Mouse (Mus musculus) limb, embryonic 13.5 days (tissue): Measurements from ENCODE around the gene Bbs1. TPM values are rescaled to one million over a fixed set of nuclear protein-coding genes. Genes with fewer than 3 reads are reported as not detected.

Source experiments
- ATAC-seq: fragments of 200-750 bp; cut with Nextera tagmentation; 2 replicates; pipeline ENCODE4 v1.8.0; 2017; ENCODE audit warnings: low read depth, moderate number of reproducible peaks, moderate TSS enrichment; ENCODE audit not compliant: low FRiP score
- H3K27ac ChIP-seq: fragments of 300-500 bp; sonication (generic); 2 replicates; pipeline ENCODE4 v1.5.1; 2015; ENCODE audit warnings: inconsistent platforms, mild to moderate bottlenecking, moderate library complexity
- H3K27me3 ChIP-seq: fragments of 300-500 bp; sonication (generic); 2 replicates; pipeline ENCODE4 v1.6.1; 2015; ENCODE audit warnings: mild to moderate bottlenecking, inconsistent platforms
- H3K36me3 ChIP-seq: fragments of 300-500 bp; sonication (generic); 2 replicates; pipeline ENCODE4 v1.6.1; 2015; ENCODE audit warnings: inconsistent platforms, mild to moderate bottlenecking, moderate library complexity
- H3K4me1 ChIP-seq: fragments of 300-500 bp; sonication (generic); 2 replicates; pipeline ENCODE4 v1.6.1; 2015; ENCODE audit warnings: inconsistent platforms
- H3K4me2 ChIP-seq: fragments of 300-500 bp; sonication (generic); replicated peaks from 2 replicates; pipeline ENCODE4 v1.6.1; 2015; ENCODE audit warnings: inconsistent platforms, mild to moderate bottlenecking, moderate library complexity
- H3K4me3 ChIP-seq: fragments of 300-500 bp; sonication (generic); 2 replicates; pipeline ENCODE4 v1.5.1; 2015; ENCODE audit warnings: moderate library complexity, mild to moderate bottlenecking, inconsistent platforms
- H3K9ac ChIP-seq: fragments of 300-500 bp; sonication (generic); 2 replicates; pipeline ENCODE4 v1.6.1; 2015; ENCODE audit warnings: mild to moderate bottlenecking, inconsistent platforms
- H3K9me3 ChIP-seq: fragments of 300-500 bp; sonication (generic); 2 replicates; pipeline ENCODE4 v1.6.1; 2016; ENCODE audit warnings: inconsistent platforms
- WGBS: fragments of 180-500 bp; shearing (Covaris S2); methylation state at CpG from one replicate; pipeline ENCODE4 v1.1.7; 2015; 5-methylcytosine and 5-hydroxymethylcytosine counted together
- polyA plus RNA-seq: library from polyadenylated mRNA; unstranded; fragments of >200 nt; fragmentation: Nextera tagmentation; extraction: Ambion mirVana; gene quantifications from 2 replicates; pipeline ENCODE4 v1.2.1, GENCODE M21; 2015

Gene Bbs1
- polyA plus RNA-seq, 1 experiment from 2014 or later: 3.5 TPM

DNA sequence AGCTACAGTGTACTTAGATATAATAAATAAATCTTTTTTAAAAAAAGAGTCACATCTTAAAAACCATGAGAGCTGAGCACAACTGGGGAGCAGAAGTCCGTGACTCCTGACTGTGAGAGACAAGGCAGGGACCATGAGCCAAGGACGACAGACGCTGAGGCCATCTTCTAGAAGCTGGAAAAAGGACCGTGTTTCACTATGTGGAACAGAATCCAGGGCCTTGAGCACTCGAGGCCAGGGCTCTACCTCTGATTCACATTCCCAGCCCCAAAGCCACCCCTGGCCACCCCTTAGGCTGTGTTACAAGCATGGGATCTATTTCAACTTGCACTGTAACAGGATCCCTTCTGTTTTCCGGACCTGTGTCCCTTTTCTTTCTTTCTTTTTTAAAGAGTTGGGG, 13.2 kb upstream of the Bbs1 start:
- ATAC-seq: no peak
- H3K27ac ChIP-seq: no peak overlapping the region
- H3K4me1 ChIP-seq: no peaks in the 10 kb centered on the region
- peaks cover 99% of the 10 kb centered on the region for H3K36me3 ChIP-seq
- no peak overlapping the region for H3K4me3 ChIP-seq
- 85% methylated on average over 6 of the region's 6 CpGs for WGBS
- H3K4me2 ChIP-seq: no peak overlapping the region
- no peak overlapping the region for H3K9ac ChIP-seq
- no peaks in the 10 kb centered on the region for H3K9me3 ChIP-seq
- H3K27me3 ChIP-seq: no peaks in the 10 kb centered on the region

DNA sequence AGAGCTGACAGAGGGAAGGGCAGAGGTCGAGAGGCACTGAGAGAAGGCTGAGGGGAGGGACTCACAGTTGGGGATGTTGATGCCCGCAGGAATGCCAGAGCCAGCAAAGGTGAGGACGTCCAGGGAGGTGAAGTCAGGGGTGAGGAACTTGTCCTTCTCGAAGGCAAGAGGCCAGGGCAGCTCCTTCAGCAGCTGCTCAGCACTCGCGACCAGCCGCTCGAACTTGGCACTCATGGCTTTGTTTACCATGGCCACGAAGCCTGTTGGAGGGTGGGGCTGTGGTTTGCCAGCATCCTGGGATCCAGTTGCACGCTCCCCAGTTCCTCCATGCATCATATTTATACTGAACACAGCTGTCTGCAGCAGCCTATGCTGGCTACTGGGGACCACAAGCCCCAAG, 10.4 kb upstream of the Bbs1 start:
- no peak overlapping the region for H3K4me2 ChIP-seq
- H3K9me3 ChIP-seq: no peaks in the 10 kb centered on the region
- no peaks in the 10 kb centered on the region for H3K4me1 ChIP-seq
- no peak for ATAC-seq
- H3K36me3 ChIP-seq: peaks cover 98% of the 10 kb centered on the region
- H3K27ac ChIP-seq: no peak overlapping the region
- 83% methylated on average over 10 of the region's 10 CpGs for WGBS
- peak overlapping the region; percentile 8; the same call in 1 of the 2 replicates for H3K9ac ChIP-seq
- H3K4me3 ChIP-seq: no peak overlapping the region
- H3K27me3 ChIP-seq: no peaks in the 10 kb centered on the region

DNA sequence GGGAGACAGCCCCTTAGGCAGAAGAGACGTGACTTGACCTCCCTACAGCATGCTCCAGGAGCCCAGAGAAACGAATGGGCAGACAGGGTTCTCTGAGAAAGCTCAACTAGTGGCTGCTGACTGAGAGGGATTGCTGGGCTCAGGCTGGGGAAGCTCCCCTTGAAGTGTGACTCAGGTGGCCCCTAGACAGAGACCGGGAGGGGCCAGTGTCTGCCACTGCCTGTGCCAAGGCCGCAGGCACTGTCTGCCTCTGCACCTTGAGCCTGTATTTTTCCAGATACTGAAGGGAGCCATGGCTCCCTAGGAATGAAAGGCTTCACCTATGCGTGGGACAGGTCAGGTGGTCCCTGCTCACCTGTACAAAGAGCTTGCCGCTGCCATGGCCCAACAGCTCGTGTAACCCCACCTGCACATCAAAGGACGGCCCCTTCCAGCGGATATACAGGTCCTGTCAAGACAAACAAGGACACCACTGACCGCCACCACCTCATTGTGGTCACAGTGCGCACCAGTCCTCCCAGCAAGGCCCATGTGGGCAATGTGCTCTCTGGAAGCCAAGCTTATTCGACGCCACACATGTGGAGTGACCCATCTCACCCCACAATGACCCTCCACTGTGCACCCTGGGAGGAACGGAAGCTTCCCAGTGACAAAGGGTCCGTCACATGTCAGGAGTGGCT, 9.6 kb upstream of the Bbs1 start:
- WGBS: 92% methylated on average over 15 of the region's 15 CpGs
- Histone ChIP-seq H3K4me1 (no peaks in the 10 kb centered on the region), H3K9me3 (no peaks in the 10 kb centered on the region), H3K4me3 (no peak overlapping the region), H3K4me2 (no peak overlapping the region), H3K36me3 (peaks cover 98% of the 10 kb centered on the region), H3K9ac (no peak overlapping the region), H3K27ac (no peak overlapping the region), H3K27me3 (no peaks in the 10 kb centered on the region)
- no peak for ATAC-seq

DNA sequence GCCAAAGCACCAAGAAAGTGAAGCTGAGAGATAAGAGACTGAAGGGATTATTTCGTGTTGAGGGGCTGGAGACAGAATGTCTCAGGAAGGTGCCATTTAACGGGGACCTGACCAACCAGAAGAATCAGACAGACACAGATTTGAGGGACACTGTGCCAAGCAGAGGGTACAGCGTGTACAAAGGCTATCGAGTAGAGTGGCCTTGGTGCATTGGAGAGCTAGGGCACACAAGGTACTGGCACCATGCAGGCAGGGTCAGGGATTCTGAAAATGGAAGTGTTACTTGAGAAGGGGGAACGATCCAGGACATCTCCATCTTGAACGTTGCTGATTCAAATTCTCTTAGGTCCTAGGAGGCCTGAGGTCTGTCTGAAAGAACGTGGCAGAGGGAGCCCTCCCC, 2.9 kb upstream of the Bbs1 start:
- 92% methylated on average over 7 of the region's 7 CpGs for WGBS
- H3K9me3 ChIP-seq: no peaks in the 10 kb centered on the region
- no peak for ATAC-seq
- H3K4me2 ChIP-seq: no peak overlapping the region
- no peak overlapping the region for H3K4me3 ChIP-seq
- H3K36me3 ChIP-seq: peaks cover 72% of the 10 kb centered on the region
- no peaks in the 10 kb centered on the region for H3K27me3 ChIP-seq
- H3K4me1 ChIP-seq: peaks cover 6% of the 10 kb centered on the region
- no peak overlapping the region for H3K27ac ChIP-seq
- H3K9ac ChIP-seq: no peak overlapping the region

DNA sequence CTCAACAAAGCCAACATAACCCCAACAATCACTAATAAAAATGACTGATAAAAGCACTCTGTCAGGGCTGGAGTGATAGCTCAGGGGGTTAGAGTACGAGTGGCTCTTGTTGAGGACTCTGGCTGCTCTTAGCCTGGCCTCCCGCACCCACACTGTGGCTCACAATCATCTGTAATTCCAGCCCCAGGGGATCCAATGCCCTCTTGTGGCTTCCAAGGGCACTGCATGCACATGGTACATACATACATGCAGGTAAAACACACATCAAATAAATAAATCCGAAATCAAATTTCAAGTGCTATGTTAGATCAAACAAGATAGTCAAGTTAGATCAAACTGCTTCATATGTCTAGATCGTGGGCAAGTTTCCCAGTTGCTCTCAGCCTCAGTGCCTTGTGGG, 1.7 kb upstream of the Bbs1 start:
- WGBS: 90% methylated on average over 4 of the region's 4 CpGs
- Histone ChIP-seq H3K4me1 (peaks cover 6% of the 10 kb centered on the region), H3K9me3 (no peaks in the 10 kb centered on the region), H3K9ac (no peak overlapping the region), H3K4me2 (no peak overlapping the region), H3K27ac (no peak overlapping the region), H3K27me3 (no peaks in the 10 kb centered on the region), H3K4me3 (no peak overlapping the region), H3K36me3 (peaks cover 65% of the 10 kb centered on the region)
- ATAC-seq: no peak

DNA sequence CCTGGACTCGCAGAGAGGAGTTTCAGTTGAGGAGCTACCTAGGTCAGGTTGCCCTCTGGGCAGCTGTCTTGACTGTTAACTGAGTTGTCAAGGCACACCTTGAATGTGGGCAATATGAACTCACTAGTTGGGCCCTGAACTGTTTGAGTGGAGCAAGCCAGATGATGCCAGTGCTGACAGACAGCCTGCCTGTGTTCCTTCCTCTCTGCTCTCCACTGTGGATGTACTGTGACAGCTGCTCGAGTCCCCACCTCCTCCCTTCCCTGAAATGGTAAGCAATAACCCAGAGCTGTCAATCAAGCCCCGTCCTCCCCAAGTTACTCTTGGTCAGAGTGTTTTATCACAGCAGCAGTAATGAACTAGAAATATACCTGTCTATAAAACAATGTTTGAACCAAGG, 6.5 kb downstream of the Bbs1 start:
- no peak for ATAC-seq
- Histone ChIP-seq H3K36me3 (peaks cover 34% of the 10 kb centered on the region; the same call in 1 of the 2 replicates), H3K4me2 (no peak overlapping the region), H3K4me3 (no peak overlapping the region), H3K9ac (no peak overlapping the region), H3K27me3 (no peaks in the 10 kb centered on the region), H3K4me1 (no peaks in the 10 kb centered on the region), H3K27ac (0 out of 2 replicates have a peak overlapping the region, but pooled peaks have one; percentile 11), H3K9me3 (no peaks in the 10 kb centered on the region)
- 77% methylated on average over 3 of the region's 3 CpGs for WGBS

DNA sequence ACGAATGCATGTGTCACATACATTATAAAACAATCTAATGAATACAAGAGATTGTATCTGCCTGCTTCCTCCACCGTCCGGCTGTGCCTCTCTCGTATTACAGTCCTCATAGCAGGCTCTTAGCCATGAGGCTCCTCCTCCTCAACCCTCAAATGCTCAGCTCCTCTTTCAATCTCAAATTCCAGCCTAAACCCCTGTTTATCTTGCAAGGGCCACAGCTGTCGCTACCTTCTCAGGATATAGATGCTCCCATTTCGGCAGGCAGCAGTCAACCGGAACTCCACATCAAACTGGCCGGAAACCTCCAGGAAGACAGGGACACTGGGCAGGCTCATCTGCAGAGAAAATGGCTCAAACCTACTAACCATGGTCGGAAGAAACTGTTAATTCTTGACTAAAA, 7.5 kb downstream of the Bbs1 start:
- ATAC-seq: no peak
- Histone ChIP-seq H3K9me3 (no peaks in the 10 kb centered on the region), H3K4me3 (no peak overlapping the region), H3K36me3 (peaks cover 34% of the 10 kb centered on the region; the same call in 1 of the 2 replicates), H3K4me1 (no peaks in the 10 kb centered on the region), H3K9ac (no peak overlapping the region), H3K27ac (no peak overlapping the region), H3K4me2 (no peak overlapping the region), H3K27me3 (no peaks in the 10 kb centered on the region)
- WGBS: 75% methylated on average over 9 of the region's 9 CpGs

DNA sequence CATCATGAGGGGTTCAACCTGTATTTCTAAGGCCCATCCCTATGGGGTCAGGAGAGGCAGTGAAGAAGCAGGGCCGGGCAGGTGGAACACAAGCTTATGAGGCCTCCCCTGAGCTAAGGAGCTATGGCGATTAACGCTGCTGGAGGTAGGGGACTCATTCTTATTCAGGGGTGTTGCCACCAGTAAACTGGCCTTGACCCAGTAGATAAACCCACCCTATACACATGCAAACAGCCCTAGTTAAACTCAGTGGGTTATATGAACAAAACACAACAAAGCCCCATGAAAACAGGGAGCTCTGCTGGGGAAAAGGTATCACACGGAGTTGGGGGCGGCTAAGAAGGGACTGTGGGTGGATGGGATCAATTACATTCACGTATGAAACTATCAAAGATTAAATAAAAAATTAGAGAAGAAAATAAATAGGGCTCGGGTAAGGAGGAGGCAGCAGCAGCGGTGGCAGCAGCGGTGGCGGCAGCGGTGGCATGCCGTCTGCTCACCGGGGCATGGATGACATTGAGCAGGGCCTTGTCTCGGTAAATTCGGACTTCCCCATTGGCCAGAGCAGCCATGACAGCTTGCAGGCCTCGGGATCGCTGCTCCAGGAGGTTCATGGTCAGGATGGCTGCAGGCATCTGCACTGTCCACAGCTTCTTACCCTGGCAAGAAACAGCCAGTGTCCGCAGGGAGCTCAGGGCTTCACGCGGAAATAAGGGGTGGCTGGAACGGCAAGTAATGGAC, 9.5 kb downstream of the Bbs1 start:
- no peak overlapping the region for H3K27ac ChIP-seq
- peaks cover 26% of the 10 kb centered on the region; the same call in 1 of the 2 replicates for H3K36me3 ChIP-seq
- no peak for ATAC-seq
- H3K27me3 ChIP-seq: no peaks in the 10 kb centered on the region
- no peaks in the 10 kb centered on the region for H3K4me1 ChIP-seq
- no peaks in the 10 kb centered on the region for H3K9me3 ChIP-seq
- 51% methylated on average over 21 of the region's 21 CpGs for WGBS
- H3K4me2 ChIP-seq: no peak overlapping the region
- H3K4me3 ChIP-seq: no peak overlapping the region
- H3K9ac ChIP-seq: no peak overlapping the region

DNA sequence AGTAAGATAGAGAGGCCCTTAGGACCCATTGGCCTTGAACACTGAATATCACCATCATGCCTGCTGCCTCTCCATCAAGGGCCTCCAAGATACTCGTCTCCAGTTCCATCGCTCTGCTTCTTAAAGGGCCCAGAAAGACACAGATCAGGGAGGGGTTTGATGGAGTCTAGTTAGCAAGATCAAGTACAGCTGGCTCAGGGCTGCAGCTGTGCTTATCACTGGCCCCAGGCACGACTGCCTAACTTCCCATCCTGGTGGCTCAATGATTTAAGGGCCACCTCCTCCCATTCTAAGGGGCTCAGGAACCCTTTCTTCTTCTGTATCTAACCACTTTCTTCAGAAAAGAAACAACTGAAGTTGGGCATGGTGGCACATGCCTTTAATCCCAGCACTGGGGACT, 14.6 kb downstream of the Bbs1 start:
- Histone ChIP-seq H3K27ac (no peak overlapping the region), H3K9ac (no peak overlapping the region), H3K9me3 (no peaks in the 10 kb centered on the region), H3K36me3 (peaks cover 27% of the 10 kb centered on the region), H3K4me3 (no peak overlapping the region), H3K27me3 (no peaks in the 10 kb centered on the region), H3K4me1 (no peaks in the 10 kb centered on the region), H3K4me2 (no peak overlapping the region)
- ATAC-seq: no peak
- 76% methylated on average over 3 of the region's 3 CpGs for WGBS

DNA sequence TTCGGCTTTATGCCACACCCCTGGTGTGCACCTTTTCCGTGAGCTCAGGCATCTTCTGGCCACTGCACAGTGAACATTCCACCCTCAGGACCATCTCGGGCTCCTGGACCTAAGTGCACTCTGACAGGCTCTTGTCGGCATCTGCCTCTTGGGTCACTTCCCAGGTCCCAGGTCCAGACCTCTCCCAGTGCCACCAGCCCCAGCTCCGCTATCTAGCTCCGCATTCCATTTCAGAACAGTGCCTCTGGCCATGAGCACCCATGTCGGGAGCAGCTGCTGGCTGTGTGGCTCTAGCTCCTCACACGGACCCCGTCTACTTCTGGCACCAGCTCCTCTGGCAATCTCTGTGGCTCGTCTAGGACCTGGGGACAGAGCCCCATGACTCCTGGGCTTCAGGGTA, 16.6 kb downstream of the Bbs1 start:
- ATAC-seq: no peak
- Histone ChIP-seq H3K4me2 (no peak overlapping the region), H3K27me3 (no peaks in the 10 kb centered on the region), H3K4me1 (no peaks in the 10 kb centered on the region), H3K9me3 (no peaks in the 10 kb centered on the region), H3K4me3 (no peak overlapping the region), H3K36me3 (peaks cover 24% of the 10 kb centered on the region), H3K27ac (no peak overlapping the region), H3K9ac (no peak overlapping the region)
- 75% methylated on average over 10 of the region's 10 CpGs for WGBS

DNA sequence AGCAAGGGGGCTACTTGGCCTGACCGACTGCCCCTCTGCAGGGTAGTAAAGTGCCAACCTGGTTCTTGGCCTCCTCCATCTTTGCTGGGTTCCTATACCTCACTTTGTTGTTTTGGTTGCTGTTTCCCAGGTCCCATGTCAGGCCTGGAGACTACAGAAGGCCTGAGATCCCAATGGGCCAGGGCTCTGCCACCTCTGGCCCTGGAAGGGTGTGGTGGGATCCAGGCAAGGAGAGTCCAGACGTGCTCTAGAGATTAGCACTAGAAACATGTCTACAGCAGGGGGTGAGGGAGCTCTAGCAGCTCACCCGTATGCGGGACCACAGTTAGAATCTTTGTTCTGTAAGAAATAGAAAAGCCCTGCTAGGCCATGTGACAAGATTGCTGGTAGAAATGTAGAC, 22.5 kb downstream of the Bbs1 start:
- peaks cover 5% of the 10 kb centered on the region for H3K4me1 ChIP-seq
- no peak overlapping the region for H3K4me2 ChIP-seq
- H3K4me3 ChIP-seq: no peak overlapping the region
- WGBS: 80% methylated on average over 4 of the region's 4 CpGs
- H3K27ac ChIP-seq: no peak overlapping the region
- H3K27me3 ChIP-seq: no peaks in the 10 kb centered on the region
- H3K36me3 ChIP-seq: peaks cover 12% of the 10 kb centered on the region; the same call in 1 of the 2 replicates
- no peak overlapping the region for H3K9ac ChIP-seq
- no peak for ATAC-seq
- H3K9me3 ChIP-seq: no peaks in the 10 kb centered on the region

DNA sequence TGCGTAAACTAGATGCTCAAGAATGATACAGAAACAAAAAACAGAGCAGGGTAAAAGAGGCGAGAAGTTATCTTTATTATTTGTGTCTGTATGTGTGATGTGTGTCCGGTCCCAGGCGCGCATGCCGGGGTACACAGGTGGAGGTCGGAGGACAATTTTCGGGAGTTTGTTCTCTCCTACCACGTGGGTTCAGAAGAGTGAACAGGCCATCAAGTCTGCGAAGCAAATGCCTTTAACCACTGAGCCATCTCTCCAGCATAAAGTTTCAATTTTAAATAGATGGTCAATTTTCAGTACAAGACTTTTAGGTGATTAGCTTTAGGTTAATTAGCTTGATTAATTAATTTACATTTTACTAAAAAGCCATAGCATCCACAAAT, 27.1 kb downstream of the Bbs1 start:
- ATAC-seq: no peak
- H3K9ac ChIP-seq: peak overlapping the region; percentile 84
- WGBS: 49% methylated on average over 10 of the region's 10 CpGs

More for the DNA sequence above, 27.1 kb downstream of the Bbs1 start:
- peak overlapping the region; percentile 97 for H3K4me3 ChIP-seq
- H3K36me3 ChIP-seq: peaks cover 12% of the 10 kb centered on the region; the same call in 1 of the 2 replicates
- no peaks in the 10 kb centered on the region for H3K9me3 ChIP-seq
- H3K27me3 ChIP-seq: peaks cover 5% of the 10 kb centered on the region; the same call in 1 of the 2 replicates
- peaks cover 15% of the 10 kb centered on the region for H3K4me1 ChIP-seq
- peak overlapping the region; percentile 90 for H3K4me2 ChIP-seq
- no peak overlapping the region for H3K27ac ChIP-seq
